Mouse (Mus musculus): ENCODE measurements around the gene Pfkfb2.

The Pfkfb2 gene

DNA sequence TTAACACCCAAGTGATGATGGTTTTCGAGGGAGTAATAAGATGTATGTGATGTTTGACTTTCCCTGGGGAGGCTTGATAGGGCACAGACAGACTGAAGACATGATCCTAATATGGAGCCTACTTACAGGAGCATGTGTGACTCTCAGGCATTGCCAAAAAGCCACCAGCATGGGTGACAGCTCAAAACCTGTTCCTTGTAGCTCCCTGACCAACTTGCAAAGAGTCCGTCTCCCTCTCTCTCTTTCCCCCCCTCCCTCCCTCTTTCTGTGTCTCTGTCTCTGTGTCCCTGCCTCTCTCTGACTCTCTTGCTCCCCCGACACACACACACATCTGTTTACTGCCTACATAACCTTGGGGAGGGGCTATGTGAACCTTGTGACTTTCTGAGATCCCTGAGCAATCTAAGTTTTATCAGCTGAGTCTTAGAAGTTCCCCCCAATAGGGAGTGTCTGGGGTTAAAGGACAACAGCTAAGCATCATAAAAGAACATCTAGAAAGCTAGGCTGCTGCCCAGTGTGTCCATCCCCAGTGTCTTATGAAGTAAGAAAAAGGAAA lies 9.6 kb upstream of the Pfkfb2 start:
- in situ Hi-C loops (cut with MboI, MseI) = no loop called here

DNA sequence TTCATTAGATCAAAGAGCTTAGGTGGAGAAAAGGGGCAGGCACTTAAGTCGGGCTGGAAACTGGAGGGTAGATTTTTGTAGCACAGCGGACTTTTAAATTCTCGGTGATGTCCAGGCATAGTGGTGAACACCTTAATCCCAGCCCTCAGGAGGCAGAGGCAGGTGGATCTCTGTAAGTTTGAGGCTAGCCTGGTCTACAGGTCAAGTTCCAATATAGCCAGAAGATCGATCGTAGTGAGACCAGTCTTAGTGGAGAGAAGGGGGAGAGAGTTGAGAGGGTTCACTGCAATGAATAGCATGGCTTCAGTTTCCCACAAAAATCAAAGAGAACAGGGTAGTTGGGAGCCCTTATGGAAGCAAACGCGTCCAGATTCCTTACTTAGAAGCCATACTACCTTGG lies 8.9 kb upstream of the Pfkfb2 start:
- in situ Hi-C loops (cut with MboI, MseI) = no loop called here

DNA sequence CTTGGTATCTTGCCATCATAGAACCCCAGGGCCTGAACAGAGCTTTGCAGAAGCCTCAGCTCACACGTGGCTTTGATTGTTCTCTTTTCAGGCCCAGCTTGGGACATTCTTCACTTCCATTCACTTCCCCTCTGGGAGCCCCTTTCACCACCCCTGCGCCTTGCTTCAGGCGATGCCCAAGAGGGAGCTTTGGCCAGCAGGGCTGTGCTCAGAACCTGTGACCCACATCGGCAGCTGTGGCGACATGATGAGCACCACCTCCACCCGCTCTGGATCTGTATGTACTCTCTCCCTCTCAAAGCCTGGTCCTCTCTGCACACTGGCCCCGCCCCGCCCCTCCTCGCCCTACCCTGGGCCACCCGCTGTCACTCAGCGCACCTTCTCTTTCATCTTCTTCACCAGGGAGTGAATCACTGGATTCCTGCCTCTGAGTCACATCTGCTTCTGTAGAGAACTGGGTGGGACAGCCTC lies 8.4 kb upstream of the Pfkfb2 start:
- in situ Hi-C loops (cut with MboI, MseI) = no loop called here

DNA sequence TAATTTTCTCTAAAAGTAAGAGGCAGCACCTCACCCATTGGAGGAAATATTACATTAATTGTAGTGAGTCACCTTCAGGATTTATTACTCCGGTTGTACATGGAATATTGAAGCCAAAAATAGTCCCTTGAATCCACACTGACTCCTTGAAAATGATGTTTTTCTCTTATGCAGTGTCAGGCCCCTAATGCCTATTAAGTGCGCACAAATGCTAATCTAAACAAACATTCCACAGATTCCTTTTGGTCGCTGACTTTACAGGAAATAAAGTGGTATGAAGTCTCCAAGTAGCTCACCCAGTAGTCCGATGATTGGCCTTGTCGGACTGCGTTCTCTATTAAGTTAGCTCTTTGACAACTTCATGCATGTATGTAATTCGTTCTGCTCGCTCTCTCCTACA lies 5.8 kb upstream of the Pfkfb2 start:
- in situ Hi-C loops (cut with MboI, MseI) = no loop called here

DNA sequence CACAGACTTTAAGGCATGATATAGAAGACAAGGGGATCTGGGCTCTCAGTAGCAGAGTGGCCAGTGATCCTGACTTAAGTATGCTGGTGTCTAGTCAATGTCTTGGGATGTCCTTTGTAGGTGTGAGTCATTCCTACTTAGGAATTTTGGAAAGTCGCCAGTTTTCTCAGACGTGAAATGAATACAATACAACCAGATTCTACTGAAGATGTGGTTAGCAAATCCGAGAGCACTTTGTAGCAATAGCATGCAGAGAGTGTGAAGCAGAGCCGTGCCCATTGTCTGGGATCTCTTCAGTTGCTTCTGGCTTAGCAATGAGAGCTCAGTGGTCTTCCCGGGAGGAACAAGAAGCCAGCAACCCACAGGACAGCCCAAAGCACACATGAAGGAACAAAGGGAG lies 5.4 kb upstream of the Pfkfb2 start:
- in situ Hi-C loops (cut with MboI, MseI) = no loop called here

DNA sequence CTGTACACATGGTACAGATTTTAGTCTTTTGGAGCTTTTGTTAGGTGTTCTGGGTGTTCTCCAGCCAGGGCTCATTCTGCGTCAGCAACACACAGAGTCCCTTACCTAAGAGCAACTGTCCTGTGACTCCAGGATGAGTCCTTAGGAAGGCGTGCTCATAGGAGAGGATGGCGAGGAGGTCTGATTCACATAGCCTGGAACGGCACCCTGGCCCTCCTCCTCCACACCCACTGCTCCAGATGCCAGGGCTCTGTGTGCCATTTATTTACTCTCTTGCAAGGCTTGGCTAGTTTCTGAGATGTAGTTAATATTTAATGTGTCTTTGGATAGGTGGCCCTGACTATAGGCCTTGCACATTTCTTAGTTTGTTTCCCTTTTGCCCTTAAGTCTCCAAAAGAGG lies 4.6 kb upstream of the Pfkfb2 start:
- in situ Hi-C loops (cut with MboI, MseI) = no loop called here

DNA sequence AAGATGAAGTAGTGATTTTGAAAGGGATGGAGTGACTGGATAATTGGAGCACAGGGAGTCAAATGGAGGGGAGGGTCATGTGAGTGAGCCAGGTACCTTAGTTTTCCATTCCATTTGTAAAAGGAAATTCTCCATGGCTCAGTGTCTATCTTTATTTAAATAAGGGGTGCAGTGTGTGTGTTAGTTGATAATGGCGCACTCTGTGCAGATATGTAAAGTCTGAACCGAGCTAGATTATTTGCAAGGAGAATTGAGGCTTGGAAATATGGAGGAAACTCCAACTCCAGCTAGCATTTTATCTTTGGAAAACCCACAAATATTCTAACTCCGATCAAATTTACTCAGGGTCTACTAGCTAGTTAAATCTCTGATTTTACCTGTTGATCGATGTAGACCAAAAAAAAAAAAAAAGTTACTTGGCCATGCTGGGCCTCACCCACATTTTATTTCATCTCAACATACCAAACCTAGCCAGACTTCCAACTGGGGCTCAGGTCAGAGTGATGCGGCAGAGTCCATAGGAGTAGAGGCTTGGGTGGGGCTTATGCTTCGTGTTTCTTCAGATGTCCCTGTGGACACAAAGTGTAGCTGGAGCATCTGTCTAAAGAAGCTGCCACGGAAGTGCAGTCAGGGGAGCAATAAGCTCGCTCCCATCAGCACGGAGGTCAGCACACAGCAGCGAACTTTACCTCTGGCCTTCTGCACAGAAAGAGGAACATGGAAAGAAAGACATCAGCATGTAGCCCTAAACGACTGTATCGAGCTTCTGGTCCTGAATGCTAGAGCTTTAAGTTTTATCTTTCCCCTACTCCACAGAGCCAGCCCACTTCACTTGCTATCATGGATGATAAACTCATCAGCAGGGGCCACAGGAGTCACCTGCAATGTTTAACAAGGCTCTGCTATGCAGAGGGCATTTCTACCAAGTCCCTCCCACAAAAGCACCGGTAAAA lies 3.9 kb upstream of the Pfkfb2 start:
- in situ Hi-C loops (cut with MboI, MseI) = no loop called here

DNA sequence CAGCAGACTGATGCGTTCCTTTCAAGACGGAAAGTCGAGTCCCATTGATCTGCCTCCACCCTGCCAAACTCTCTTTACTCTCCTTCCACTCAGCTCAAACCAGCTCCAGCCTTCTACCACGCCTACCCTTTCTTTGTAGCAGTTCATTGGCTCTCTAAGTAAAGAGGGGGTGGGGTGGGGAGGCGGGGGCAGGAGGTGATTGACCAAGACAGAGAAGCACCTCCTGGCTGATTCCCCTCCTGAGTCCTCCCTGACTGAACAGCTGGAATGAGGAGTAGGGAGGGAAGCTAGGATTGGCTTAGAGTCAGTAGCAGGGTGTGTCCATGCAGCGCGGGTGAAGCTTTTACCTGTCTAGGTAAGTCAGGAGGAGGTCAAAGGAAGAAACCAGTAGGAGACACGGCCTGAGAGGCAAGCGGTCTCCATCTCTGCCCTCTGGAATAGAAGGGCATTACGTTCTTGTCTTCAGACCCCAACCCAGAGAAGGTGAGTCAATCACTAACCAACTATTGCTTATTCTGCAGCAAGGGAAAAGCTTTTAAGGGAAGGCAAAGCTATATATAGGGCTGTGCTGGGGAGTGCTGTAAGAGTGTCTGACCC lies 2.8 kb upstream of the Pfkfb2 start, which contains the start of gene AA986860:
AA986860 (plus strand) TSS at position 236 of the 597 bp plus-strand sequence.
- in situ Hi-C loops (cut with MboI, MseI) = no loop called here

DNA sequence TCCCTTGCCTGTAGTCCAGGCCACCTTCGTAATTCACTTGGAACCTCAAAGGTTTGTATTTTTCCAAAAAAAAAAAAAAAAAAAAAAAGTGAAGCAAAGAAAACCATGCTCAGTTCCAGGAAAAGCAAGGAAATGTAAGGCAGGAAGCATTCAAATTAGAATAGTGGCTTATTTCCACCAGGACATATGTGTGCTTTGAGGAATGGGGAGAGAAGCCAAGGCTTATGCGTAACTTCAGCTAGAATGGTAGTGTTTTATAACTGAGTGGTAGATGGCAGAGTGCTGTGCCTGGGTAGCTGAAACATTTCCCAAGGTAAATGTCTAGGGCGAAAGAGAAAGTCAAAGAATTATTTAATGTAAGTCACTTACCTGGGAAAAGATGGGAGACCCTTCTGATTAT lies 345 bp downstream of the Pfkfb2 start:
- in situ Hi-C loops (cut with MboI, MseI) = no loop called here

DNA sequence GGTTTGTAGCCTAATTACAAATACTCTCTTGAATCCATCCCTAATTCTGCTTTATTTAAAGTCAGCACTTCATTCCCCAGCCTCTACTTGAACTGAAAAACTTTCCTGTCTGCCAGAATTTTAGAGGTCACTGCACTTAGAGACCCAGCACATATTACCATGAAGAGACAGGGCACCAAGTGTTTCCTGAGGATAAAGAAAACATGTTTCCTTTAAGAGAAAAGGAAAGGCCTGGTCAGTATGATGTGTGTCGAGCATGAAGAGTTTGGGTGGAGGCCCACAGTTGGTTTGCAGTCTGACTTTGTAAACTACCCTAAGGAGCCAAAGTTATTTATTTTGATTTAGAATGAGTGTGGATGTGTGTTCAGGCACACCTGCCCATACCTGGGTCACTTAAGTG lies 983 bp downstream of the Pfkfb2 start:
- in situ Hi-C loops (cut with MboI, MseI) = no loop called here

DNA sequence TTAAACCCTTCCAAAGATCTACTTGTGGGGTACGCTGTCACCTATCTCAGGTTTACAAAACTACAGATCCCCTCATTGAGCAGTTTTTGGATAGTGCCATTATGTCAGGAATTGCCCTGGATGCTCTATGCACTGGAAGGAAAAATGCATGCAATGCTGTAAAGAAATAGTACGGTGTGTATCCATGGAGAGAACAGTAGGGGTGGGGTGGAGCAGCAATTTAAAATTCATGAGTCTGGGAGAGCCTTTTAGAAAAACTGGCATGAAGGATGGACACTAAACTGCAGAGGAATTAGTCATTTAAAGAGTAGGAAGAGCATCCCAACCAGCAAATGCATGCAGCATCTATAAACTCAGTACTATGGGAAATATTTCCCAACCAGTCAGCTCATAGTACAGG lies 2.7 kb downstream of the Pfkfb2 start:
- in situ Hi-C loops (cut with MboI, MseI) = no loop called here

DNA sequence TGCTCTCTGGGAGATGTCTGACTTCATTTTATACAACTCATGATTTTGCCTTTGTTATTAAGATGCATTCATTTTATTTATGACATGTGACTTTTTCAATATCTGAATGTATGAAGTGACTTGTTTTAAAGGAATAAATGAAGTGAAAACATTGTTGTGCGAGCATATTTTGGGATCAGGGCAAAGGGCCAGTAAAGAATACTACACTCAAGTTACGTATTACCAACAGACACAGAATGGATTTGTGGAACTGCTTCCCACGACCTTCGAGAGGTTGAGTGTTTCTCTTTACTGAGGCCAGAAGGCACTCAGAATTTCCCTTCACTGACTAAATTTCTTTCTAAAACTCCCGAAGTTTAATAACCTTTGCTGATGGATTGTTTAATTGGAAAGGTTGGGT lies 4.8 kb downstream of the Pfkfb2 start:
- in situ Hi-C loops (cut with MboI, MseI) = no loop called here

DNA sequence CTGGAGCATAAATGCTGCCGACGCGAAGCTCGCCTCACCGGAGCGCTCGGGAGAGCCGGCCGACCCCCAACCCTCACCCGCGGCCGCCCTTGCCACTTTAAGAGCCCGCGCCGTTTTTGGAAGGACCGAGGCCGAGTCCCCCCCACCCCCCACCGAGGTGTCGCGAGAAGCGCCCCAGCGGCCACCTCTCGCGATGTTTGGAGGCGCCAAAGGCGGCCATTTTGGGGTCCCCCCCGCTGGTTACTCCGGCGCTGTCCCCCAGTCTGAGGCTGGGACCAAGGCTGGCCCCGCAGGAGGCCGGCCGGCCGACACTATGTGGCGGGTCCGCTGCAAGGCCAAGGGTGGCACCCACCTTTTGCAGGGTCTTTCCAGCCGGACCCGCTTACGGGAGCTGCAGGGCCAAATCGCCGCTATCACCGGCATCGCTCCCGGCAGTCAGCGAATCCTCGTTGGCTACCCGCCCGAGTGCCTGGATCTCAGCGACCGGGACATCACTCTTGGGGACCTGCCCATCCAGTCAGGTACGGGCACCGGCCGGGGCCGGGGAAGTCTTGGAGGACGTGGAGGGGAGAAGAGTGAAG lies 11.7 kb downstream of the Pfkfb2 start, which contains the start of gene Yod1:
Yod1 (plus strand) TSS at position 37 of the 581 bp plus-strand sequence.
- in situ Hi-C loops (cut with MboI, MseI) = no loop called here

DNA sequence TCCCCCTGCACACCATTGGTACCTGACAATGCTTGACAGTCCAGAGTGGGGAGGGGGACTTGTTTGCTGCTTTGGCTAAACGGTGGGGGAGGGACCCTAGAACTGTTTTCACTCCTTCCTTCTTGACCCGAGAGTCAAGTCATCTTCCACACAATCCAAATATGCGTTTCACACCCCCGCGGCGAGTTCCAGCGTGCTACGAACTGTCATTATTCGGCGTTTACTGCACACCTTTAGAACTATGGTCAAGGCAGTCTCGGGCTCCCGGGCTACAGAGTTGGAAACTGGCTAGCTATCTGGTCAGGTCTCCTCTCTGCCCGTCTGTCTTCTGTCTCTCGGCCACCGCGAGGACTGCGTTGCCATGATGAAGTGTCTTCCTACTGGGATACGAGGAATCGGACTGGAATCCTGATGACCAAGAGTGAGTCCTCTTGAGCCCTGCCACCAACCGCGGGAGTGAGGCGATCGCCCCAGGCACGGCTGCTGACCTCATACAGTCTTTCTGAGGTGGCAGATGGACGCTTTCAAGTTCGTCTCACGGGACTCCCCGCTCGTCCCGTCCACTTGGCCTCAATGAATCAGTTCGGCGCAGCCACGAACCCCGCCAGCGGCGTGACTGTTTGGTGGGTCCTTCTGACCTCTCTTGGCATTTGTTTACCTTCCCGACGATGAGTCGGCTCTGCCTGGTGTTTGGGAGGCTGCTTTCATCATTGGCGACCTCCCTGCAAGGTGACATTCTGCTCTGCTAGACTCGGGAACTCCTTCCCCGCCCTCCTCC lies 12.4 kb downstream of the Pfkfb2 start:
- in situ Hi-C loops (cut with MboI, MseI) = no loop called here

DNA sequence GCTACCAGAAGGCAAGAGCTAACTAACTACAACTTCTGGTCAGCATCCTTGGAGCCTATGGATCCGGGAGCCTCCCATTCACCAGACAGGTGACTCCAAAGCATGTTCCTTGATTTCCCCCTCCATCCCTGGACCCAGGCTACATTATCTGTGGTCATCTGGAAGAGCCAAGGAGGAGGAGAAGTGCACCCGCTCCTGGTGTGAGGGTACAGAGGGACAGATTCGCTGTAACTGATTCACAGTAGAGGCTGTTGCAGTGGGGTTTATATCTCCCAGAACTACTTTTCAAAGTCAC lies 12.9 kb downstream of the Pfkfb2 start:
- in situ Hi-C loops (cut with MboI, MseI) = no loop called here

DNA sequence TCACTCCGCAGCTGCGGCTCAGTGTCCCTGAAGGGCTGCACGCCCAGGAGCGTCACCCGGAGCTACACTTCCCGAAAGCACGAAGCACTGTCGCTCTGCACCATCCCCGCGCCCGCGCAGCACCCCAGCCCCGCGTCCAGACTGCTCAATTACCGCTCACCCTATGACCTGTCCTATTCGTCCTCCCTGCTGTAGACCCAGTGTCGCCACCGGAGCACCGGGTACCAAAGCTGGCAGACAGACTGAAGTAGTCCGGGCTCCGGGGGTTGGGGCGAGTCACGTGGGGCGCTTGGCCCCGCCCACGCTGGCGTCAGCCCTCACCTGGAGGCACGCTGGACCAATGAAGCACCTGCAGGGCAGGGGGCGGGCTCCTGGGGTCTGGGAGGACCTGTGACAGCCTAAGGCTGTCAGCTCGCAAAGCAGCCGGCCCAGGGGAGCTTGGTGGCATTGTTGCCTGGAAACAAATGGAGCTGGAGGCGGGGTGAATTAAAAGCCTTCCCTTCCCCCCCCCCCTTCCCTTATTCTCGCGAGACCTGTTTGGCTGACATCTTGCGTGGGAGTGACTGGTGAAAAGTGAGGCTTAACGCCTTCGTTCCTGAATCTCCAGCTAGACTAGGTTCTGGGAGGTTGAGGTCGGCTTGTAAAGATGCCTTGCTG lies 13.4 kb downstream of the Pfkfb2 start, which contains the start of gene Gm29427:
Gm29427 (minus strand) TSS at position 239 of the 657 bp plus-strand sequence.
- in situ Hi-C loops (cut with MboI, MseI) = no loop called here

DNA sequence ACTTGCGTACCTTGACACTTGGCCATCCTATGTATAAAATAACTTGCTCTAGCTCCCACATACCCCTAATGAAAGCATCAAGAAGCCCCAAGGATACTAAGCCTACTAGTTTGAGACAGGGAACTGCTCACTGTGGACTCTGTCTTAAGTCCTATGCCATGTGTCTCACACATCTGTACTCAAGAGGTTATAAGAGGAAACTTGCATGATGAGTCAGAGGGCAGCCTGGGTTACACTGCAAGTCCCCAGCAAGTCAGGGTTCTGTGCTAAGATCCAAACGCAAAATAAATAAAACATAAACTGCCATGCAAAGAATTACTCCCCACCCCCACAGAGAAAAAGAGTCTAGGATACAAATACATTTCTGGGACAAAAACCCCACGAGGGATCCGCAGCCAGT lies 15.0 kb downstream of the Pfkfb2 start:
- in situ Hi-C loops (cut with MboI, MseI) = no loop called here

DNA sequence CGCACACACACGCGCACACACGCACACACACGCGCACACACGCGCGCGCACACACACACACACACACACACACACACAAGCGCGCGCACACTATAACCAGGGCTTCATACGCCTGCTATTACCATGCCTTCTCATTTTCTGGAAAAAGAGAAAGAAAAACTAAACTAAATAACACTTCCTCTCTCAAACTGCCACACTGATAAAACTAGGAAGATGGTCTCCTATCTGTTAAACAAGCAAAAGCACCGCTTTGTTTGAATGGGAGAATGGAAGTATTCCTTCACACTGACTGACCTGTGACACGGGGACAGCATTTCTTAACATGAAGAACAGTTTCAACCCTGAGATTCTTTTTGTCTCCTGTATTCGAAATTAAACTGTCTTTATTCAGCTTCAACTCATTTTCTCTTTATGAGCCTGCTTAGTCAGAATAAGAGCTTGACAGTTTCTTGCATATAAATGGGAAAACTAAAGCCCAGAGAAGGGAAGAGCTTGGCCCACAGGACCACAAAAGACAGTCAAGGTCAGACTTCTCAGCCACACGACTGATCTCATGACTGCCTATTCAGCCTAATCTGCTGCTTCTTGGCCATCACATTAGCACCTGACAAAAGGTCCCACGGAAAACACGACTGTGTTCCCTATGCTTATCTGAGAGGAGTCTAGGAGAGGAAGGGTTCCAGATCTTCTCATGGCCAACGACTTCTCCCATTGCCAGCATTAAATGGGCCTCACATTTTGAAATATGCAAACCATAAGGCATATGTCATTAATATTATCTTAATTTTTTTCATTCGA lies 18.6 kb downstream of the Pfkfb2 start:
- in situ Hi-C loops (cut with MboI, MseI) = no loop called here

DNA sequence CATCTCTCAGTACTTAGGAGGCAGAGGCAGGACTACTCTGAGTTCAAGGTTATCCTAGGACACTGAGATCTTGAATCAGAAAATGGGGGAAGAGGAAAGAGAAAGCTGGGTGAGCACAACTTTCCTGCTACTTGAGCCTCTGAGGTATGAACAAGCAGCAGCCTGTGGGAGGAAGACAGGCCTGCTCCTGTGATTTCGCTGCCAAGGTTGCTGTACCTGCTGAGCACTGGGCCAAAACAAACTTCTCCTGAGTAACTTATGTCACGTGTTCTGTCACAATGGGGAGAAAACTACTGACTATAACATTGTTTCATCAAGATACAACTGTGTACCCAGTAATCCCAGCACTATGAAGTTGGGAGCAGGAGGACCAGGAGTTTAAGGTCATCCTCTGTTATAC lies 25.4 kb downstream of the Pfkfb2 start:
- in situ Hi-C loops (cut with MboI, MseI) = no loop called here

DNA sequence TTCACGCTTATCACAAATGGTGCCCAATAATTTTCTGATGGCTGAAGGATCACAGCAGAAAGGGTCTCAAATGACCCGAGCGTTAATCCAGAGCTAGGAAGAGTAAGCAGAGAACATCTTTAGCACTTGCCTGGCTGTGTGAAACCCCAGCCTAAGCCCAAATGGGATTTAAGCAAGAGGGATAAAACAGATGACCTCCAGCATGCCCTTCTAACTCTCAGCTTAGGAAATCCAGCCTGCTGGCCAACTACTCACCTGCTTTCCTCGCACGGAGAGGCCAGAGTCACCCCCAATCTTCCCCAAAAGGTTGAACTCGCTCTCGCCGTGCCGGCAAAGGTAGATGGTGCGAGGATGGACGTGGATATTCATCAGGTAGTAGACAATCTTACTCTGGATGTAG lies 27.1 kb downstream of the Pfkfb2 start:
- in situ Hi-C loops (cut with MboI, MseI) = no loop called here
